Mouse (Mus musculus) cerebellum, adult 2 months (tissue): ENCODE measurements around the gene D430041D05Rik. TPM values are rescaled to one million over a fixed set of nuclear protein-coding genes. Genes with fewer than 3 reads are reported as not detected.

ENCODE experiments used
- DNase-seq, 2 experiments: peaks; one replicate each; pipeline ENCODE4 v3.0.0; 2021
- H3K27ac ChIP-seq: fragments of 200-500 bp; 2 replicates; pipeline ENCODE4 v1.5.1; 2012; ENCODE audit warnings: low read length, control low read depth, inconsistent platforms; ENCODE audit not compliant: insufficient read depth
- H3K27me3 ChIP-seq: fragments of 200-500 bp; 2 replicates; pipeline ENCODE4 v1.6.1; 2012; ENCODE audit warnings: inconsistent platforms, mild to moderate bottlenecking, low read length, moderate library complexity; ENCODE audit not compliant: control insufficient read depth, insufficient read depth
- H3K4me1 ChIP-seq: fragments of 200-500 bp; 2 replicates; pipeline ENCODE4 v1.6.1; 2011; ENCODE audit warnings: low read length; ENCODE audit not compliant: control insufficient read depth, insufficient read depth
- H3K4me3 ChIP-seq: fragments of 200-500 bp; replicated peaks from 2 replicates; pipeline ENCODE3; 2011; ENCODE audit warnings: mild to moderate bottlenecking, low read depth, low read length, control low read depth; ENCODE audit not compliant: insufficient read depth
- CTCF ChIP-seq: fragments of 200-500 bp; IDR thresholded peaks from 2 replicates; pipeline ENCODE4 v1.5.1; 2011; ENCODE audit warnings: low read depth, mild to moderate bottlenecking, control low read depth, low read length, moderate library complexity, borderline replicate concordance; ENCODE audit not compliant: insufficient read depth
- POLR2A ChIP-seq: fragments of 200-500 bp; IDR thresholded peaks from 2 replicates; pipeline ENCODE4 v1.6.1; 2011; ENCODE audit warnings: low read length, control low read depth, borderline replicate concordance; ENCODE audit not compliant: insufficient read depth
- WGBS: fragments of 180-500 bp; shearing (Covaris S2); methylation state at CpG from one replicate; pipeline ENCODE4 v1.1.7; 2018; 5-methylcytosine and 5-hydroxymethylcytosine counted together
- polyA plus RNA-seq: library from polyadenylated mRNA; depleted of rRNA; stranded (reverse); fragments of >200 nt; gene quantifications from 2 replicates; pipeline ENCODE4 v1.2.3, GENCODE M21; 2012

The D430041D05Rik gene
- polyA plus RNA-seq, 1 experiment = 33.5 TPM

DNA sequence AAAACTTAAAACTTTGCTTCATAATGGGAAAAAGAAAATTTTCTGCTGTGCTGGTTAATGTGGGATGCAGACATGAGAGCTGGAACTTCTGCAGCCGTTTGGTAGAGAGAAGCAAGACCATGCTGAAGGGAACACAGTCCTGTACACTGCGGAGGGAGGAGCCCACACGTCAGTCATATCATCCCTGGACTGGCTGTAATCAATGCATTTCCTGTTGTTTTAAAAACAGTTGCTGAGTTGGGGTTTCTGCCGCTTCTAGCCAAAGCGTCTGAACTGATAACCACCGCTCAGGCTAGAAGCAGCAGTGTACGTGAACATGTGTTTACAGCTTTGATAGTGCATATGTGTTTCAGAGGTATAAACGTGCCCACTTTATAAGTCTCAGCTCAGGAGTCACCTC, 231.2 kb downstream of the D430041D05Rik start:
- 94% methylated on average over 8 of the region's 8 CpGs for WGBS
- H3K4me1 ChIP-seq = peaks cover 30% of the 10 kb centered on the region
- DNase-seq = no peak
- TF ChIP-seq CTCF (no peak), POLR2A (no peak)
- no peak overlapping the region for H3K4me3 ChIP-seq
- no peaks in the 10 kb centered on the region for H3K27me3 ChIP-seq
- no peak overlapping the region for H3K27ac ChIP-seq

DNA sequence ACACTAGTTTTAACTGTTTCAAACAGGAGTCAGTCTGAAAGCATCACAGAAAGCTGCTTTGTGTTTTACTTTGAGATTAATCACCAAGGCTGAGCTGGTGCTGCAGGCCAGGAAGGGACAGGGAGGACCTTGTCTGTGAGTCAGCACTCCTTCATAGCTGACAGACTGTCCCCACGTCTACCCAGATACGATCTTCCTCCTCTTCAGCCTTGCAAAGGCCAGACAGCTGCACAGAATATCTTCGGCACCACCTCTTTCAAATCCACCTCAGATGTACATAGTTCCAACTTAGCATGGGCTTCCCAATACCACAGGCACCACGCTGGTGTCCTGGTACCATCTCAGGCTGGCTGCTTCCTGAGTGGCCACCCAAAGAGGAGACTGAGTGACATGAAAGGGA, 232.6 kb downstream of the D430041D05Rik start:
- TF ChIP-seq POLR2A (no peak), CTCF (no peak)
- 66% methylated on average over 4 of the region's 4 CpGs for WGBS
- Histone ChIP-seq H3K4me3 (no peak overlapping the region), H3K27me3 (no peaks in the 10 kb centered on the region), H3K4me1 (peaks cover 30% of the 10 kb centered on the region), H3K27ac (no peak overlapping the region)
- DNase-seq = no peak

DNA sequence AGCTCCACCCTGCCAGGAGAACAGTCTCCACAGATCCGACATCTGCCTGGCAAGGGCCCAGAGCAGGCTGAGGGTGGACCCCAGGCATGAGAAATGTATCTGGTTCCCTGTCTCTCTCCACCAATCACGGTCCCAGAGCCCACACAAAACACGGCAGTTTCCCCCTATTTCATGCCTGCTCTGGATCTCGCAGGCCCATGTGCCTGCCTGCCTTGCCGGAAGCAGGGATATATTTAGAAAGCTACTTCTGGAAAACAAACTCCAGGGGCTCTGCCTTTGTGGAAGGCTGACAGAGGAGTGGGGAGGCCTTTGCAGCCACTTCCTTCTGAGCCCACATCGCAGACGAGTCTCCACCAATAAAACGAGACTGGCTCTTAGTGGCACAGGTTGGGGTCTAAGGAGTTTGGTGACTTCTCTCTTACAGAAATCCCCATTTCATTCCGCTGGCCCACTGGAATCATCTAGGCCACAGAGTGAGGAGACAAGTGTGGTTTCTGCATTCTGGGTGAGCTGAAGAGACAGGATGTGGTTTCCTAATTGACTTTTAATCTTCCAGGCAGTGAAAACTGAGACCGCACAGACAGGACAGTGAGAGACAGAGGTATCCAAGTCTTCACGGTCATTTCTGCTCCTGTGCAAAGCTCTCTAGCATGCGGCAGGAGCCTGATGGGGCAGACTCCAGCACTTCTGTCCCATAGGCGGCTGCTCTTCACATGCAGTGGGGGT, 233.7 kb downstream of the D430041D05Rik start:
- Histone ChIP-seq H3K4me1 (peaks cover 33% of the 10 kb centered on the region), H3K27ac (peak overlapping the region; percentile 59), H3K4me3 (no peak overlapping the region), H3K27me3 (no peaks in the 10 kb centered on the region)
- TF ChIP-seq CTCF (no peak), POLR2A (no peak)
- 38% methylated on average over 13 of the region's 13 CpGs for WGBS
- DNase-seq = no peak

DNA sequence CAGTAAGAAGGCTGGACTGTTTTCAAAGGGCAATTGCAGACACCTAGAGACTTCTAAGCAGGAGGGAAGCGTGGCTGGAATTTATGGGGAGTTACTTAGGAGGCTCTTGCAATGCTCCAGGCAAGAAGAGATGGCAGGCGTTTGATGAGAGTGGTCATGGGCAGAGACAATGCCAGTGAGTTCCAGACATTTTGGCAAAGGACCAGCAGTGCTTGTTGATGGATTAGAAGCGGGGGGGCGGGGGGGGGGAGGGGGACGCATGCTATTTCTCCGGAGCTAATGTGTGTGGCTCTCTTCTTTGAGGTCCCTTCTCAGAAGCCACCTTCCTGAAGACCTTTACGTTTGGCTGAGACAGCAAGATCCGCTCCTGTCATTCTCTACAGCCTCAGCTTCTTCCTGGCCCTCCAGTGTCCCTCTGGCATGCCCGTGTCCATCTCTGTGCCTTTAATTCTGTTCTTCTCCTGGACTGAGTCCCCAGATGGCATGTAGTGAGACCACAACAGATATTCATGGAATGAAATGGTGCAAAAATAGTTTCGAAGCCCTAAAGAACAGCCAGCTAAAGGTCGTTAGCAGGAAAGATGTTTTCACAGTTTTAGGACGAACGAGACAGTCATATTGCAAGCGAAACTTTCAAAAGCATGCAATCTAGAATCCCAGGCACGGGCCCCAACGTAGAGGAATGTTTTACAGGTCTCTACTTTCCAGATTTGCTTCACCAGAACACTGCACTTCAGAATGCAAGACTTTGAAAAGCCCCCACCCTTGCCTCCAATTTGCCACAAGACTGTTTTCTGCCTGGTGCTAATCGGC, 234.4 kb downstream of the D430041D05Rik start:
- Histone ChIP-seq H3K27me3 (no peaks in the 10 kb centered on the region), H3K4me1 (peaks cover 31% of the 10 kb centered on the region), H3K27ac (peak overlapping the region; percentile 59), H3K4me3 (no peak overlapping the region)
- peak in 1 of 2 experiments; percentile 50 for DNase-seq
- TF ChIP-seq CTCF (no peak), POLR2A (no peak)
- 28% methylated on average over 17 of the region's 17 CpGs for WGBS

DNA sequence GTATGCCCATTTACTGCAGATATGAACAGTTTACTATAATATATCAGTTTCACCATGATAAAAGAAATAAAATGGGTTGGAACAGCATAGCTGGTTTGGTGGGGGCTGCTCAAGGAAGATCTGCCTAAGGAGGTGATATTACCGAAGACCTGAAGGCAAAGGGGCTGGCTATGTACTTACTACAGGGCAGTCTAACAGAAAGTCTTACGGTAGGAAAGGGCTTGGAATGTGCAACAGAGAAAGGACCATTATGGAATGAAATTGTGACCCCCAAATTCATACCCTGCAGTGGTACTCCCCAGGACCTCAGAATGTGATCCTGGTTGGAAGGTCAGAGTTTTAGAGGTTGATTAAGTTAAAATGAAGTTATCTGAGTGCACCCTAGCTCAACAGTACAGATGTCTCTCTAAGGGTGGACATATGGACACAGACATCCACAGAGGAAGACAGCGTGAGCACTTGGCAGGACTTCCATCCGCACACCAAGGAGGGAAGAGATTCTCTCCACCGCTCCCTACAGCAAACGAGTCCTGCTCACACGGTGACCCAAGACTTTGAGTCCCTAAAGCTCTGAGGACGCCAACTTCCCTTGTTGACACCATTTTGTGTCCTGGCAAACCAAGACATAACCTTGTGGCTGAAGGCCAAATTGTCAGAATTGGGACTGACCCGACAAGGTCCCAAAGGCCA, 235.2 kb downstream of the D430041D05Rik start:
- no peaks in the 10 kb centered on the region for H3K27me3 ChIP-seq
- H3K4me3 ChIP-seq = no peak overlapping the region
- TF ChIP-seq POLR2A (no peak), CTCF (no peak)
- H3K4me1 ChIP-seq = peaks cover 30% of the 10 kb centered on the region
- DNase-seq = peak; percentile 62 to 70
- peak overlapping the region; percentile 8; the same call in 1 of the 2 replicates for H3K27ac ChIP-seq
- 25% methylated on average over 9 of the region's 9 CpGs for WGBS

DNA sequence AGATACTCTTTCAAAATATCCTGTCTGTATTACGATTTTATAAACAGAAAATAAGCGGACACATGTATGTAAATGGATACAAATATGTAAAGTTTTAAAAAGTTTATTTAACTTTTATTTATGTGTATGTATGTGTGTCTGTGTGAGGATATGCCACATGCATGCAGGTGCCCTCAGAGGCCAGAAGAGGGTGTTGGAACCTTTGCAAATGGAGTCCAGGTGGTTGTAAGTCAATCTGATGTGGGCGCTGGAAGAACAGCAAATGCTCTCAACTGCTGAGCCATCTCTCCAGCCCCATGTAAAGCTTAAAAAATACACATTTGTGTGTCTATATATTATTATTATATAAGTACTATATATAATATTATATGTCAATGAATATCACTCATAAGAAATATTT, 237.4 kb downstream of the D430041D05Rik start:
- no peak overlapping the region for H3K4me3 ChIP-seq
- TF ChIP-seq CTCF (no peak; the same call in 1 of the 2 replicates), POLR2A (no peak)
- no peaks in the 10 kb centered on the region for H3K27me3 ChIP-seq
- DNase-seq = no peak
- no peak overlapping the region for H3K27ac ChIP-seq
- 96% methylated on average over 3 of the region's 3 CpGs for WGBS
- H3K4me1 ChIP-seq = peaks cover 29% of the 10 kb centered on the region

DNA sequence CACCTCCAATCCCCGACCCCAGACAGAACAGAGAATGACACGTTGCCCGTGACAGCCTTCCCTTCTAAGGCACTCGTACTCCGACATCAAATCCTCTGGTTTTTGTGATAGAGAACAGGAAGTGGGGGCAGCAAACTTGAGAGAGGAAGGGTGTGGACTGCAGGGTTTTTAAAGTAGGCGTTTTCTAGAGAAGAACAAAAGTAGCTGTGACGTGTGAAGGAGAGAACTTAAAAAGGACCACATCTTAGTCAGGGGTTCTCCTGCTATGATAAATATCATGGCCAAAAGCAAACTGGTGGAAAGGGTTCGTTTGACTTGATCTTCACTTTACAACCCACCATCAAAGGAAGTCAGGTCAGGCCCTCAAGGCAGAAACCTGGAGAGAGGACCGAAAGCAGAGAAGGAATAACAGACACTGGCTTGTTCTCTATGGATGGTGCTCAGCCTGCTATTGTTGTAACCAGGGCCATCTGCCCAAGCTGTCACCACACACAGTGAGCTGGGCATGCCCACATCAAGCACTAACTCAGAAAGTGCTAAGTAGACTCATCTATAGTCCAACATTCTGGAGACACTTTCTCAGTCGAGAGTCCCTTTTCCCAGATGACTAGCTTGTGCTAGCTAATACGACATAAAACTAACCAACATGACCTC, 238.0 kb downstream of the D430041D05Rik start:
- 70% methylated on average over 11 of the region's 11 CpGs for WGBS
- no peaks in the 10 kb centered on the region for H3K27me3 ChIP-seq
- peak in 1 of 2 experiments; percentile 47 for DNase-seq
- H3K4me1 ChIP-seq = peaks cover 24% of the 10 kb centered on the region
- no peak overlapping the region for H3K4me3 ChIP-seq
- no peak overlapping the region for H3K27ac ChIP-seq
- TF ChIP-seq CTCF = no peak
- TF ChIP-seq POLR2A = no peak
